Mouse (Mus musculus) heart, adult 2 months (tissue): ENCODE results near the gene Zfp454. TPM values are rescaled to one million over a fixed set of nuclear protein-coding genes. Genes with fewer than 3 reads are reported as not detected.
A peak's percentile ranks its signal among the peaks of the same experiment; 100 is the strongest.

Experiments used
- DNase-seq, 2 experiments: peaks; one replicate each; pipeline ENCODE4 v3.0.0; 2021
- H3K27ac ChIP-seq: fragments of 200-600 bp; 2 replicates; pipeline ENCODE4 v1.8.1; 2022
- H3K27me3 ChIP-seq: fragments of 200-500 bp; 2 replicates; pipeline ENCODE4 v1.6.1; 2012; ENCODE audit warnings: mild to moderate bottlenecking, low read length, inconsistent platforms, mixed read lengths; ENCODE audit not compliant: control insufficient read depth, insufficient read depth
- H3K36me3 ChIP-seq: fragments of 200-500 bp; 2 replicates; pipeline ENCODE4 v1.6.1; 2012; ENCODE audit warnings: low read length, inconsistent platforms; ENCODE audit not compliant: control insufficient read depth, insufficient read depth
- H3K4me1 ChIP-seq: fragments of 200-500 bp; 2 replicates; pipeline ENCODE4 v1.6.1; 2011; ENCODE audit warnings: low read length; ENCODE audit not compliant: control insufficient read depth, insufficient read depth
- H3K4me3 ChIP-seq: fragments of 200-600 bp; 2 replicates; pipeline ENCODE4 v1.8.1; 2022
- H3K79me2 ChIP-seq: fragments of 200-500 bp; replicated peaks from 2 replicates; pipeline ENCODE4 v1.6.1; 2012; ENCODE audit warnings: mild to moderate bottlenecking, inconsistent platforms, low read length, moderate library complexity, mixed read lengths; ENCODE audit not compliant: control insufficient read depth, insufficient read depth
- H3K9ac ChIP-seq: fragments of 200-500 bp; 2 replicates; pipeline ENCODE4 v1.6.1; 2012; ENCODE audit warnings: low read depth, mild to moderate bottlenecking, control low read depth, inconsistent platforms, low read length, mixed read lengths
- CTCF ChIP-seq: fragments of 200-600 bp; IDR thresholded peaks from 2 replicates; pipeline ENCODE4 v1.8.1; 2022; ENCODE audit warnings: antibody characterized with exemption, mild to moderate bottlenecking, moderate library complexity
- EP300 ChIP-seq: fragments of 200-500 bp; IDR thresholded peaks from 2 replicates; pipeline ENCODE4 v1.6.1; 2011; ENCODE audit warnings: low read depth, low read length, control low read depth; ENCODE audit not compliant: insufficient read depth
- POLR2A ChIP-seq: fragments of 200-500 bp; IDR thresholded peaks from 2 replicates; pipeline ENCODE4 v1.6.1; 2011; ENCODE audit warnings: mild to moderate bottlenecking, low read depth, low read length, control low read depth; ENCODE audit not compliant: insufficient read depth
- WGBS: fragments of 180-500 bp; shearing (Covaris S2); methylation state at CpG from one replicate; pipeline ENCODE4 v1.1.7; 2018; 5-methylcytosine and 5-hydroxymethylcytosine counted together
- intact Hi-C: fragments of 180-260 bp; cut with DNase I; formaldehyde crosslinking; loops from one replicate; pipeline ENCODE4 v1.15.1; 2025
- long read RNA-seq: library from polyadenylated mRNA; stranded (forward); transcript quantifications from one replicate; pipeline ENCODE4 v2.0.0, GENCODE M21; 2021
- polyA plus RNA-seq: library from polyadenylated mRNA; depleted of rRNA; stranded (reverse); fragments of >200 nt; gene quantifications from 2 replicates; pipeline ENCODE4 v1.2.3, GENCODE M21; 2012; rRNA removed
- total RNA-seq, 2 experiments: library from RNA; stranded (reverse); gene quantifications; 2 replicates each; pipeline ENCODE4 v1.2.3; 2021

The Zfp454 gene
- total RNA-seq = 1 to 10 TPM in 1 of 2 experiments, under 1 TPM in 1; 0.78 to 1.3 TPM
- polyA plus RNA-seq = 0.27 and 1.5 TPM in 2 replicates
- long read RNA-seq = 0 reads

DNA sequence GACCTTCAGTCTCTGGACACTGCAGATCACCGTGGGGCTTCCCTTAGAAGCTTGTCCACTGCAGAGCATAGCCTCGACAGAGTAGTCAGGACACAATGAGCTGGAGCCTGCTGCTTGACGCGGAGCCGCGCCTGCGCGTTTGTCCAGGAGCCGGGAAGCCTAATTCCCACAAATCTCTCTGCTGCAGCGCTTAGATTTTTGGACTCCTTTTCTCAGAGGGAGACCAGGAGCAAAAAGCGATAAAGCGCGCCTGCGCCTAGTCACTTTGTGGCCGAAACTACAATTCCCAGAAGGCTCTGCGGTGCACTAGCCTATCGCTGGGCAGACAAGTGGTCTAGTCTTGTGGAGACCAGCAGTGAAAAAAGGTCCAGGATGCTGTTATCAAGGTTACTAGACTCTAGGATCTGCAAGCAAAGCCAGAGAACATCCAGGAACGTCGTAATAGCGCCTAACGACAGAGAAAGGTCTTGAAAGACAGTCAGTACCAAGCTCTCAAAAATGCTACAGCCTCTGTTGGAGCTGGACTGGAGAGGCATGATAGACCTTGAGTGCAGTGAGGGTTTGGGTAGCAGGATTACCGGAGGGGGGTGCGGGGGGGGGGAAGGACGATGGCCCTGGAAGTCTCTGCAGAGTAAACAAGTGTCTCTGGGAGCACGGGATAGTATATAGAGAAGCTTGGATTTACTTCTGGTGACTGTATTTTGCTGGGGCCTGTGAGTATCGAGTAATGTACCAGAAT, at the start of gene Zfp454:
Zfp454 (minus strand) TSS at position 262 of the 739 bp plus-strand sequence.
- no peak for TF ChIP-seq EP300
- TF ChIP-seq POLR2A = 0 out of 2 replicates have a peak, but pooled peaks have one; percentile 39
- Histone ChIP-seq H3K27me3 (no peaks in the 10 kb centered on the region), H3K79me2 (no peaks in the 10 kb centered on the region), H3K36me3 (no peaks in the 10 kb centered on the region), H3K9ac (peak within 1 kb of the TSS; percentile 9), H3K27ac (peak within 1 kb of the TSS; percentile 17), H3K4me3 (peak within 1 kb of the TSS; percentile 53), H3K4me1 (no peaks in the 10 kb centered on the region)
- WGBS = 8% methylated on average over 26 of the region's 26 CpGs
- intact Hi-C loops = loop anchor here (5.0 kb wide), 2 partner anchors 45 to 60 kb away; partner anchors contain the start of genes Zfp354b and Zfp354c
- DNase-seq = peak; percentile 86 to 89

DNA sequence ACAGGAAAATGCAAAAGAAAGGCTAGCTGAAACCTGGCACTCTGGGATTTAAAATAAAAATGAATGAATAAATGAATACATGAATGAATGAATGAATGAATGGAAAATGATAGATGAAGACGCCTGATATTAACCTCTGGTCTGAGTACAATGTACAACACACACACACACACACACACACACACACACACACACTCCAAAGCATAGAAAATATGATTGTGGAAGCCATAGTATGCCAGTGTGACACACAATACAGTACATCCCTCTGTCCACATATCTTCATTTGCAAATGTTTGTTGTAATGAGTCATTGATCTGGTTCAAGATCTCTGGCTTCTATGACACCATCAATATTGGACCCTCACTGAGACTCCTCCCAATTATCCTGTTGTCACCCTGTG, 44.6 kb upstream of the Zfp454 start:
- H3K27ac ChIP-seq = no peak overlapping the region
- no peaks in the 10 kb centered on the region for H3K36me3 ChIP-seq
- TF ChIP-seq CTCF (no peak), POLR2A (no peak), EP300 (no peak)
- H3K4me1 ChIP-seq = peaks cover 2% of the 10 kb centered on the region; the same call in 1 of the 2 replicates
- WGBS = 68% methylated on average over 1 of the region's 1 CpGs
- intact Hi-C loops = loop anchor here (5.0 kb wide), 3 partner anchors 45 to 125 kb away; partner anchors contain the start of genes Zfp354a and Zfp454
- H3K79me2 ChIP-seq = no peaks in the 10 kb centered on the region
- DNase-seq = no peak
- H3K9ac ChIP-seq = no peak overlapping the region
- H3K27me3 ChIP-seq = no peaks in the 10 kb centered on the region
- peak overlapping the region; percentile 84; the same call in 1 of the 2 replicates for H3K4me3 ChIP-seq

DNA sequence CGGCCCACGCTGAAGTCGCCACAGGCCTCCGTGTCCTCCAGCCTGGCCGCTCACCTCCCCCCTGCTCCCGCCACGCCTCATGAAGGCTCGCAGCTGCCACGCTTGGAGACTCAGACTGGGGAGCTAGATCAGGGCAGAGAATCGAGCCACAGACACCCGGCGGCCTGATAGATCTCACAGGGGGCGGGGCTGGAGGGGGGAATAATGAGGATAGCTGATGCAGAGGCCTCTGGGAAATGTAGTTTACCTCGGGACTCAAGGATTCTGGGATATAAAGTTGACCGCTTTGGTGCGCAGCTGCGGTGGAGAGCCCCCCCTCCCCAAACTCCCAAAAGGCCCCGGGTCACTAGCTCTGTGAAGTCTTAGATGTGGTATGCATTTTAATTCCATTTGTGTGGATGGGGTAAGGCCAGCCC, 44.0 kb upstream of the Zfp454 start, which contains the start of gene Zfp354b:
Zfp354b (minus strand) TSS at position 183 of the 416 bp plus-strand sequence.
- peak; percentile 81 to 84 for DNase-seq
- TF ChIP-seq EP300 (no peak), POLR2A (peak; percentile 57; the same call in 1 of the 2 replicates)
- H3K27me3 ChIP-seq = no peaks in the 10 kb centered on the region
- intact Hi-C loops = loop anchor here (1.0 to 5.0 kb wide), 4 partner anchors 15 to 126 kb away; partner anchors contain the start of genes Zfp2, Zfp354a and Zfp454
- peak within 1 kb of the TSS; percentile 84 for H3K4me3 ChIP-seq
- 2% methylated on average over 18 of the region's 18 CpGs for WGBS
- H3K36me3 ChIP-seq = no peaks in the 10 kb centered on the region
- H3K79me2 ChIP-seq = no peaks in the 10 kb centered on the region
- peak within 1 kb of the TSS; percentile 88 for H3K9ac ChIP-seq
- peaks cover 2% of the 10 kb centered on the region; the same call in 1 of the 2 replicates for H3K4me1 ChIP-seq
- H3K27ac ChIP-seq = peak within 1 kb of the TSS; percentile 79

DNA sequence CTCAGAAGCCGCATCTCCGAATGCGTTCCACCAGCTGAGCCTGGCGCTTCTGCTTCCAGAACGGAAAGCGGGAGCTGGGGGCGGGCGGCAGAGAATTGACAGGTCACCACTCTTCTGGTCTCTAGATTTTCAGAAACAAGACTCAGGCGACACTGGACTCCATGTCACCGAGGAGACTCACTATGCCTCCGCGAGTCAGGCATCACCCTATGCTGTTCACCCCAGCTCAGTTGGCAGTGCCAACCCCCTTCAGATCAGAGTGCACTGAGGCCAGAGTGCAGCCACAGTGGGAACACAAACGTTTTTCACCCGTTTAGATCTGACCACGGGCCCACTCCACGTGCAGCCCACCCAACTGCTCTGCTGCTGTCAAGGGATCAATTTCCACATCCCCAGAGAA, 43.6 kb upstream of the Zfp454 start:
- Histone ChIP-seq H3K27me3 (no peaks in the 10 kb centered on the region), H3K4me3 (peak overlapping the region; percentile 84), H3K4me1 (peaks cover 2% of the 10 kb centered on the region; the same call in 1 of the 2 replicates), H3K36me3 (no peaks in the 10 kb centered on the region), H3K79me2 (no peaks in the 10 kb centered on the region), H3K9ac (peak overlapping the region; percentile 88), H3K27ac (peak overlapping the region; percentile 79)
- DNase-seq = no peak
- TF ChIP-seq POLR2A (no peak), EP300 (no peak), CTCF (no peak)
- WGBS = under 1% methylated on average over 16 of the region's 16 CpGs
- intact Hi-C loops = loop anchor here (1.0 to 5.0 kb wide), 4 partner anchors 15 to 126 kb away; partner anchors contain the start of genes Zfp2, Zfp354a and Zfp454

DNA sequence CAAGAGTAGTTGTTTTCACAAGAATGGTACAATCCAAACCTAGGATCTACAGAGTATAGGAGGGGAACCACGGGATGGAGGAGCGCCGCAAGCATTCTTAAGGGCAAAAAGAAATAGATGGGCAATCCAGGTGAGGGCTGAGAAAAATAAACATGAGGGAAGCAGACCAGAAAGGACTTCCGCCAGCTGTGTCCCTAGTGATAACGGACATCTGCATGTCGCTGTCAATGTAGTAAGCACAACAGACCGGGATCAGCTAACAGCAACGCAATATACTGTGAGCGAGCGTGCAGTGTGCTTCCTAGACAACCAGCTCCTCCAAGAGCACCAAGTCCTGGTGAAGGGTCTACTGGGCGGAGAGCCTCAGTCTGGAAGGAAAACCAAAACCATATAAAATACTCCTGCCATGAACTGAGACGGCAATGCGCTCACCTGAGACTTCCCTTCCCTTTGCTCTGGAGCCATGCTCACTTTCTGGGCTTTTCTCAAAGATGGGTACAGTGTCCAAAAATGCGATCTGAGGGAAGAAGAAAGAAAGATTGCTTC, 43.1 kb upstream of the Zfp454 start:
- H3K9ac ChIP-seq = peak overlapping the region; percentile 88
- WGBS = 16% methylated on average over 14 of the region's 14 CpGs
- TF ChIP-seq CTCF (no peak), EP300 (no peak), POLR2A (no peak)
- H3K4me1 ChIP-seq = peaks cover 2% of the 10 kb centered on the region; the same call in 1 of the 2 replicates
- H3K27ac ChIP-seq = no peak overlapping the region; the same call in 1 of the 2 replicates
- H3K4me3 ChIP-seq = peak overlapping the region; percentile 84
- DNase-seq = no peak
- intact Hi-C loops = loop anchor here (1.0 to 5.0 kb wide), 4 partner anchors 14 to 127 kb away; partner anchors contain the start of genes Zfp2, Zfp354a and Zfp454
- H3K36me3 ChIP-seq = no peaks in the 10 kb centered on the region
- H3K27me3 ChIP-seq = no peaks in the 10 kb centered on the region
- H3K79me2 ChIP-seq = no peaks in the 10 kb centered on the region
